Mouse (Mus musculus) spleen, embryonic (tissue): ENCODE data around the gene Pck2.

Experiments used
- CTCF ChIA-PET: fragments of 350-600 bp; sonication (Branson Sonifier 250); formaldehyde crosslinking; loops from one replicate; lab custom pipeline; 2022; lab: Charles Lee

Pck2 gene

DNA sequence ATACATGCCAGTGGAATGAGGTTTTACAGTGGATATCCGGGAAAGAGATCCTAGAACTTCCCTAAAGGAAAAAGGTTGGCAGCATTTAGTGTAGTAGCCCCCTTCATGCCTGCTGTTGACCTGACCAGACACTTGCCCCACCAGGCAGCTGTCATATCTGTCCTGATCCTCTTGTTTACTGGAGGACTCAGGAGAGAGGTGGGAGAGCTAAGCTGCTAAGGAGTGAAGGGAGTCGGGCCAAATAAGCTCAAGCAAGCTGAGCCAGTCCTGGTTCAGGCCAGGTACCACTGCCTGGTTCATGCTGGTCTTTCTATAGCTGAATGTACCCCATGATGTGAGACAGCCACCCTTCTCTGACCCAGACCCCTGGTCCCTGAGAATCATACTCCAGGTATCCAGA lies 13.4 kb upstream of the Pck2 start:
- CTCF ChIA-PET = interaction anchor here (0.9 kb wide), 1 partner anchor 48 kb away, joined by 5 read pairs; no protein-coding TSS in a partner anchor

DNA sequence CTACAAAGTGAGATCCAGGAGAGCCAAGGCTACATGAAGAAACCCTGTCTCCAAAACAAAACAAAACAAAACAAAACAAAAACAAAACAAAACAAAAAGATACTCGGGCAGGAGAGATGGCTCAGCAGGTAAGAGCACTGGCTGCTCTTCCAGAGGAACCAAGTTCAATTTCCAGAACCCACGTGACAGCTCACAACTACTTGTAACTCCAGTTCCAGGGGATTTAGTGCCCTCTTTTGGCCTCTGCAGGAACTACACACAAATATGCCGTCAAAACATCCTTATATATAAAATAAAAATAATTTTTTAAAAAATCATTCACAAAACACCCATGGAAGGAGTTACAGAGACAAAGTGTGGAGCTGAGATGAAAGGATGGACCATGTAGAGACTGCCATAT lies 12.1 kb upstream of the Pck2 start:
- CTCF ChIA-PET = interaction anchor here (0.6 to 0.7 kb wide), 2 partner anchors 52 to 58 kb away, joined by 4 to 5 read pairs; no protein-coding TSS in a partner anchor

DNA sequence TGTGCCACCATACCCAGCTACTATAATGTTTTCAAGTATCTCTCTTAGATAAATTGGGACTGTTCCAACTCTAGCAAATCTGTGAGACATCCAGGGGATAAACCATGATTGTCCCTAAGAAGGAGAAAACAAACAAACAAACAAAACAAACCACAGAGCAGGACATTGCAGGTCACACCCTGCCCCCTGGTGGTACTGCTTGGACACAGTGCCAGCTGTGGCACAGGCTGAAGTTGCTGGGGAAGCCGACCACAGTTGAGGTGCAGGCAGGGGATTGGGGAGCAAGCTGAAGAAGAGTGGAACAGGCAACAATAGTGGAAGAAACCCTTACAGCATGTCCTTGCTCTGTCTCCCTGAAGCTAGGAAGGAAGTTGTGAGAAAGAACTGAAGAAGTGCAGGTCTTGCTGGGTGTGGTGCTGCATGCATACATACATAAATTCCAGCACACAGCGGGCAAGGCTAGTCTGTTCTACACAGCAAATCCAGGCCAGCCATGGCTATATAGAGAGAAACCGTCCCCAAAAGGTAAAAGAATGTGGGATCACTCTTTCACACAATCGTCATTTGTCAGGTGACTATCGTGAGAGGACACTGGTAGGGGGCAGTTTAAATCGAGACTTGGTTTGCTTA lies 3.8 kb upstream of the Pck2 start:
- CTCF ChIA-PET = interaction anchor here (1.3 kb wide), 1 partner anchor 21 kb away, joined by 4 read pairs; no protein-coding TSS in a partner anchor

DNA sequence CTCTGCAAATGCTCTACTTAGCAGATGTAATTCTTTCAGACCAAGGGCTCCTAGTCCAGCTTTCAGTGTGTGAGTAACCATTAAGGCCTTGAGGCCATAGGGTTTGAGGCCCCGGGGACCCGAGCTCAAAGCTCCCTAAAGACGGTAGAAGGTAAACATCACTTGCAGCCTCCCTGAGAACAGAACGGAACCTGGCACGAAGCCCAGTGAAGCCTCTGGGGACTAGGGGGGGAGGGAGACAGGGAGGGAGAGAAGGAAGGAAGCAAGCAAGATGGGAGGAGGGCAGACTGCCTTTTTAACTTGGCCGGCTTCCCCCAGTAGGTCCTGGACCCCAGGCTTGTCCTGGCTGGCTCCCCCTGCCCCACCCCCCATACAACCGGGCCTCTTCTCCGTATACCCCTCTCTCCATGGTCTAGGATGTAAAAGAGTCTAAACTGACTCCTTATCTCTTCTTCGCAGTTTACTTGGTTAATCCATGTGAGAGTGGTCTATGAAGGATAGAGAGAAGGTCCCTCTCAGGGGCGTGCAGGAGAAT lies 788 bp downstream of the Pck2 start:
- CTCF ChIA-PET = interaction anchor here (0.7 to 1.4 kb wide), 2 partner anchors 13 to 16 kb away, joined by 4 to 5 read pairs; no protein-coding TSS in a partner anchor

DNA sequence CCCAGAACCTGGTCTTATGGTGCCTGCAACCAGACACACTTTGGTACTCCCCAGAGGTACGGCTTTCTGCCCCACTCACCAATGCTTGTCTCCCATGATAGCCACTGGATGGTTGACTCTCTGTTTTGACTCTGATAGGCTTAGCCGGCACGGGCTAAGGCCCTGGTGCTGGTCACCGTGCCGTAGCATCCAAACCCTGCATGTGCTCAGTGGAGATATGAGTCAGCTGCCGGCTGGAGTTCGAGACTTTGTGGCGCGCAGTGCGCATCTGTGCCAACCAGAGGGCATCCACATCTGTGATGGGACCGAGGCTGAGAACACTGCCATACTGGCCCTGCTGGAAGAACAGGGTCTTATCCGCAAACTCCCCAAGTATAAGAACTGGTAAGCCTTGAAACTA lies 2.2 kb downstream of the Pck2 start:
- CTCF ChIA-PET = interaction anchor here (0.7 kb wide), 1 partner anchor 14 kb away, joined by 7 read pairs; no protein-coding TSS in a partner anchor

DNA sequence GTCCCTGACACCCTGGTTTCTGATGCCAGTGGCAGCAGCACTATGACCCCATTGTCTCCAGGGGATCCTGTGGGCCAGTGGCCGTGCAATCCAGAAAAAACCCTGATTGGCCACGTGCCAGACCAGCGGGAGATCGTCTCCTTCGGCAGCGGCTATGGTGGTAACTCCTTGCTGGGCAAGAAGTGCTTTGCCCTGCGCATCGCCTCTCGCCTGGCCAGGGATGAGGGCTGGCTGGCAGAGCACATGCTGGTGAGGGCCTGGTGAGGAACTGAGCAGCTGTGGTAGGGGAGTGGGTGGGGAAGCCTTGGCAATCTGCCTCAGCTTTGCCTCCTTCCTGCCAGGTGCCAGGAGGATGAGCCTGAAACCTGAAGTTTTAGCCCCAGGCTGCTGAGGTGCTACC lies 4.3 kb downstream of the Pck2 start:
- CTCF ChIA-PET = no interaction called here

DNA sequence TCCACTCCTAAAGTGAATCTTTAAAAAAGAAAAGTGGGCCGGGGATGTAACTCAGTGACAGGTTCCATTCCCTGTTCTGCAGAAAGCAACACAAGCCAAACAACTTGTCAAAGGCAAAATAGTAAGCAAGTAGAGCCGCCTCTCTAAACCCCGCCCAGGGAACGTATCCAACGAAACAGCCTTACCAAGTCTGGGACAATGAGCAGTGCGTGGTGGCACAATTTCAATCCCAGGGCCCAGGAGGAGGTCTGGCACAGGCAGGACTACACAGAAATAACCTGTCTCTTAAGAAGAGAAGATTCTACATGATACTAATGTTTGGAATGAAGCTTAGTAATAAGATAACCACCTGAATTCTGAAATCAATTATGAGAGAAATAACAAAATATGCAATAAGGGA lies 10.1 kb downstream of the Pck2 start:
- CTCF ChIA-PET = no interaction called here

DNA sequence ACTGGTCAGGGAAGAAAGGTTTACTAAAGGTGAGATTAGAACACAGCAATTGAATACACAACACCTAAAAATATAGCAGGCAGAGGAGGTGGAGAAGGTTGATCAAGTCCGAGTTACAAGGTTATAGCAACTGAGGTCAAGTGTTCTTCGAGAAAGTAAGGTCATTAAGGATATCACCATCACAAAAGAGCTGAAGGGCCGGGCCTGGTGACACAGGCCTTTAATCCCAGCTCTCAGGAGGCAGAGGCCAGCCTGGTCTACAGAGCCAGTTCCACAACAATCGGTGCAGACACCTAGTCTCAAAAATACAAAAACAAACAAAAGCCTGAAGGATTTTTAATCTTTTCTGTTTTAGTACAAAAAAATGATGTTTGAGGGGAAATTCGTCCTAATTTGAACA lies 11.3 kb downstream of the Pck2 start:
- CTCF ChIA-PET = no interaction called here

DNA sequence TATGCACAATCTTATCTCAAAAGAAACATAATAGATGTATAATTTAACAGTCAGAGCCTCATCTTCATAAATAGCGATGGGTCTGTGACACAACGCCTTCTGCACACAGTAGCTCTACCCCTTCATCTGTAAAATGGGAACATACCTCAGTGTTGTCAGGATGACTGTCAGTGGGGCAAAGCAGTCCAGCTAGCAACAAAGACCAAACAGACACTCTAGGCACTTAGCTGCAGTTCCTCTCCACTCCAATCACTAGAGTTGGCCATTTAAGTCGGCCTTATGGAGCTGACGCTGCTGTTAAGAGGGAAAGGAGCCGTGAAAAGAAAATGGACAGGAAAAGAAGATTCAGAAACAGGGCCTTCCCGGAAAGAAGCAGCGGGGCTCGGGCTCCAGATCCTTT lies 11.7 kb downstream of the Pck2 start:
- CTCF ChIA-PET = no interaction called here

DNA sequence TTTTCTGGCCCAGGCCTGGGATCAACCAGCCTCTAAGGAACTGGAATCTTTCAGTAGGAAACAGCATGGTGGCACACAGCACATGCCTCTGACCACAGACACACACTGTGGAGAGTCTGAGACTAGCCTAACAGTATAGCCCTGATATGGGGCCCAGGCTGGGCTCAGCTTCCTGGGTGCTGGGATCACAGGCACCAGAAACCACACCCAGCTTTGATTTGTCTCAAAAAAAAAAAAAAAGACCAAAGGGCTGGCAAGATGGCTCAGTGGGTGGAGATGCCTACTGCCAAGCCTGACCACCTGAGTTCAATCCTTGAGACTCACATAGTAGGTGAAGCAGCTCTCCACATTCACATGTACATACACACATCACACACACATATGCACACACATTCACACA lies 14.6 kb downstream of the Pck2 start:
- CTCF ChIA-PET = interaction anchor here (0.6 kb wide), 1 partner anchor 33 kb away, joined by 6 read pairs; no protein-coding TSS in a partner anchor

DNA sequence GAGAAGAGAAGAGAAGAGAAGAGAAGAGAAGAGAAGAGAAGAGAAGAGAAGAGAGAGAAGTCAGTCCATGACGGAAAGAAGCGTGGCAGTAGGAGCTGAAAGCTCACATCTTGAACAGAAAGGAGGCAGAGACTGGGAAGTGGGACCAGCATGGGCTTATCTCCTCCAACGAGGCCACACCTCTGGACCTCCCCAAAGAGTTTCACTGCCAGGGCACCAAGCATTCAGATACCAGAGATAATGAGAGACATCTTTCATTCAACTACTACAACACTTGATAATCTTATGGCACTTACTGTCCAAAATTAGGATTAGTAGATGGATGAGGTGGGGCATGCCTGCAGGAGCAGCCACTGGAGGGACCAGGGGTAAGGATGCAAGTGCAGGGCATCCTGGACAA lies 15.7 kb downstream of the Pck2 start:
- CTCF ChIA-PET = interaction anchor here (0.5 to 1.3 kb wide), 5 partner anchors 14 to 396 kb away, joined by 3 to 7 read pairs (median 5); no protein-coding TSS in a partner anchor

DNA sequence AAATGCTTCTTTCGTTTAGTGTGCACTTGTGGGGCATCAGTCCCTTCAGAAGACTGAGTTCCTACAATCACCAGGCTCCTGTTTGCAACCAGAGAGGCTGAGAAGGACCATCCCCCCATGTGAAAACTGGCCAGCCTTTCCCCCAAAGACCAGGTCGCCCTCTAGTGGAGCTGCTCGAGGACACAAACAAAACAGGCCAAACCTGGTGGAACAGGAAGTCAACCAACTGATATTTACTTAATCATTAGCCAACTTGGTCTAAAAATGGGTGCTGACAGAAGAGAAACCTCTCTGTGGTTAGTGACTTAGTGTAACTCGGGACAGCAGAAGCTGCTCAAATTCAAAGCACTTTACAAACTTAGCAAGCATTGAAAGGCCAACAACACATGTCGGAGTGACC lies 16.9 kb downstream of the Pck2 start:
- CTCF ChIA-PET = interaction anchor here (0.6 to 1.3 kb wide), 5 partner anchors 16 to 76 kb away, joined by 3 to 5 read pairs (median 4); no protein-coding TSS in a partner anchor

DNA sequence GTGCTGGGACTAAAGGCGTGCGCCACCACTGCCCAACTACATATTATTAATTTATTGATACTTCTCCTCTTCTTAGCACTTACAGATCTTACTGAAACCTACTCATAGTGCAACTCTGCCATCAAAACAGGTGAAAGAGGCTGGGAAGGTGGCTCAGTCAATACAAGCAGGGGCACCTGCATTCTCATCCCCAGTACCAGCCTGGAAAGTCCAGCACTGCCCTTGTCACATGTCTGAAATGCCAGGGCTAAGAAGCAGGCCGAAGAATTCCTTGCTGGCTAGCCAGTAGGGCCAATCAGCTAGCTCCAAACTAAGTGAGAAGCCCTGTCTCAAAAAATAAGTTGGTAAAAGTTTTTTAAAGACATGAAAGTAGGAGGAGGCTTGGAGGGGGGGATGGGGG lies 17.5 kb downstream of the Pck2 start:
- CTCF ChIA-PET = interaction anchor here (0.7 to 0.9 kb wide), 4 partner anchors 22 to 62 kb away, joined by 3 to 4 read pairs (median 3); no protein-coding TSS in a partner anchor

DNA sequence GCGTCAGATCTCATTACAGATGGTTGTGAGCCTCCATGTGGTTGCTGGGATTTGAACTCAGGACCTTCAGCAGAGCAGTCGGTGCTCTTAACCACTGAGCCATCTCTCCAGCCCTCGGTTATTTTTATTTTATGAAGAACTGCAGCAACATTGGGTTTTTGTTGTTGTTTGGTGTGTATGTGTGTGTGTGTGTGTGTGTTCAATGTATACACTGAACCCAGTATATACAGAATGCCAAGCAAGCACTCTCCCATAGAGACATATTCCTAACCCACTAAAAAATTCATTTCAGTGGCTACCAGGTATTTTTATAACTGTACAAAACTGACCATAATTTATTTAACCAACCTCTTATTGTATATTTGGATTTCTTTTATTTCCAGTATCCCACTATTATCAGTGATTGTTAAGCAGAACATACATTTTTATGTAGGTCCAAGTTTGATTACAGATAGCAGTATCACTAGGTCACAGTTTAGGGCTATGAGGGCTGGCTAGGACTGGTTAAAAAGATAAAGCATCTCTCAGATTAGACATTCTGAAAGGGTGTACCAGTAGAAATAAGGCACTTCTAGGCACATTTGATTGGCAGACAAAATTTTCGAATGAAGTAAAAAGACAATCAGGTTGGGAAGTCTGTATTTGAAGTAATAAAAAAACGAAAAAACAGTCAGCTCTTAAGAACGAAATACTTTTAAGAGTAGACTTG lies 18.8 kb downstream of the Pck2 start:
- CTCF ChIA-PET = interaction anchor here (0.7 kb wide), 1 partner anchor 189 kb away, joined by 4 read pairs; no protein-coding TSS in a partner anchor

DNA sequence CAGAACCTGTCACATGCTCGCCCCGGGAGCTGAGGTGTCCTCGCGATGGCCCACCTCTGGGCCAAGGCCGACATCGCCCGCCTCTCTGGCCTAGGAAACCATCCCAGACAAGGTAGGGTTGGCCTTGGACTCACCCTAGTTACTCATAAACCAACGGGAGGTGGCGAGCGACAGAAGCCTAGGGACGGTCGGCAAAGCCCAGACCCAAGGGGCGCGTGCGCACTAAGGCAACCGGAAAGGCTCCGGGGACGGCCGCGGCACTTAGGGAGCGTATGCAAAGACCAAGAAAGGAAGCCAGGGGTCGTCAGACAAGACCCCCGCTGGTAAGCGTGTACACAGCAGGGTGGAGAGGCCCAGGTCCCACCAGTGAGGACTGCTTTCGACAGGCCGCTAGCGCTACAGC lies 19.7 kb downstream of the Pck2 start, which contains the start of gene Dcaf11:
TSS of gene Dcaf11 (plus strand) at position 208 of the 403 bp plus-strand sequence.
- CTCF ChIA-PET = no interaction called here

DNA sequence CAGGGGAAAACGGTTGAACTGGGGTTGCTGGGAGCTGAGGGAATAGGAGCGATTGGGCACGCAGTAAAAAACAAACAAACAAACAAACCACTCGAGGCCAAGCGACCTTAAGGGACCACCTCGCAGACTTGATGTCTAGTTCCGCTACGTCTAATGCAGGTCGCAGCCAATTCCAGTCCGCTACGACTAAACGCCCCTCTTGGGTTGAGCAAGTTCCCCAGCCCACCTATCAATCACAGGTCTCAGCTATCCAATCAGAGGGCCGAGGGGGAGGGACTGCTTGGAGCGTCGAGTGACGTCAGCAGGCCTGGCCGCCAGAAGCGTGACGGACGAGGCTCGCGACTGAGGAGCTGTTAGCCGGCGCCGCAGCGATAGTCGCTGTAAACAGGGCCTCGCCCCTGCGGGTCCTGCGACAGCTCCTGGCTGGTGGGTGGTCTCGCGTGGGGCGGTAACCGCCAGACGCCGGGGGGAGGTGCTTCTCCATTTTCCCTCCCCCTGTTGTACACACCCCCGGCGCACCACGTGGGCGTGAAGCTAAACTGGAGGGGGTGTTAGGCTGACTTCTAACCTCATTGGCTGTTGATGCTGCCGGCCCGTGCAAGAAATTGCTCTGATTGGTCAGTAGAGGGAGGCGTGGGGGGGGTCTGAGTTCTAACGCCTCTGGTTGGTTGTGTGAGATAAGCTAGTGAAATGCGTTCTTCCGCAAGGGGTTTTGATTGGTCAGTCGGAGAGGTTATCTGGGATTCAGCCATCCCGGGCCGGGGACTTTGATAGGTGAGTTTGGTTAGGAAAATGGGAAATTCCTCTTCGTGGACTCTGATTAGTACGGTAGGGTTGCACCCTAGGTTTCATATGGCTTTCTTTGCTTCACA lies 20.4 kb downstream of the Pck2 start, which contains the start of gene A730061H03Rik:
TSS of gene A730061H03Rik (minus strand) at position 205 of the 872 bp plus-strand sequence.
- CTCF ChIA-PET = interaction anchor here (0.7 kb wide), 1 partner anchor 25 kb away, joined by 3 read pairs; the partner anchor contains the start of gene Emc9

DNA sequence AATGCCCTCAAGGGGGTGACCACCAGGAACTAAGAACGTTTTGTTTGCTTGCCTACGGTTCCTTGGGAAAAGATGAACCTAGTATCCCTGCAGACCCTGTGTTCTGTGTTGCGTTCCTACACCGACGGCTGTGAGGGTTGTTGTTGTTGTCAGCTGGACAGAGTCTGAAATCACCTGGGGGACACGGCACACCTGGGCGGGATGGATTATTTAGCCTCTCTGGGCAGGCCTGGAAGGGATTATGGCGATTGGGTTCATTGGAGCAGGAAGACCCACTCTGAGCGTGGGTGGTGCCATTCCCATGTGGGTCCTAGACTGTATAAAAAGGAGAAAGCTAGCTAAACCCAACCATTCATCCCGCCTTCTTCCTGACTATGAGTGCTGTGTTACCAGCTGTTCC lies 21.8 kb downstream of the Pck2 start:
- CTCF ChIA-PET = interaction anchor here (0.5 kb wide), 1 partner anchor 10 kb away, joined by 18 read pairs; no protein-coding TSS in a partner anchor

DNA sequence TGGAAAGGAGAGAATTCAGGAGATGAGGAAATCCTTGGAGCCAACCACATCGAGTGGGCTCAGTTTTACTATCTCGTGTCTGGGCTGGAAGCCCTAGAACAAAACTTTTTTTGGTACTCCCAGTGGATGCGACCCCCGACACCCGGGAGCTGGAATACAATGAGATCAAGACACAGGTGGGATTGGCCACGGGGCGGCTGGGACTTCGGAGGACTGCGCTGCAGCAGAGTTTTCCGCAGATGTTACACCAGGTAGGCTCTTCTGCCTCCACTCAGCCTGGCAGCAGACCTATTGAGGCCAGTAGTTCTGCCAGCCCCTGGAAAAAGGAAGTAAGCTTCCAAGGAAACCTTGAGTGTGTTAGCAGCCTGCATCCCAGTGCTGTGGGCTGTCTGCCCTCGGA lies 23.2 kb downstream of the Pck2 start:
- CTCF ChIA-PET = no interaction called here

DNA sequence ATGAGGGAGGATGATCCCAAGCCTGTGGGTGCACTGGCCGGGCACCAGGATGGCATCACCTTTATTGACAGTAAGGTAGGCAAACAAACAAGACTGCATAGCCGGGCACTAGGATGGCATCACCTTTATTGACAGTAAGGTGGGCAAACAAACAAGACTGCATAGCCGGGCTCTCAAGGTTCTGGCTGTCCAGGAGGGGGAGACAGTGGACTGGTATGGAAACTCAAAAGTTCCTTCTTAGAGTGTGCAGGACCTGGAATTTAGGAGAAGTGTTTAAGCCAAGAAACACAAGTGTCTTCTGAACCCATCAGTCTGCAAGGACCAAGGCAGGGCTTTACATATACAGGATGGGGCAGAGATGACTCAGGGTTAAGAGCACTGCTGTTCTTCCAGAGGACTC lies 25.7 kb downstream of the Pck2 start:
- CTCF ChIA-PET = no interaction called here

DNA sequence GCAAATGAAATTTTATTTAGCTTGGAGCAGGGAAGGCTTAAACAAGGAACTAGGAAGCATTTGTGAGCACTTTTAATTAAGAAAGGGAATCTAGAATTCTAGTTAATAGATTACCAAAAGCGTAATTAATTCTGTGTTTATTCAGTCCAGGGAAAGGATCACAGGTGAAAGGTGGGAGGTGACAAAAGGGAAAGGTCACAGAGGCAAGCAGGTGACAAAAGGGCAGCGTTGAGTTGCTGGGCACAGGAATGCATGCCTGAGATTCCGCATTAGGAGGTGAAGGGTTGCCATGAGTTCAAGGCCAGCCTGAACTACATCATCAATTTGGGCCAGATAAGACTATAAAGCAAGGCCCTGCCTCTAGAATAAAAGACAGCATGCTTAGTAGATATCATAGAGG lies 27.4 kb downstream of the Pck2 start:
- CTCF ChIA-PET = no interaction called here

DNA sequence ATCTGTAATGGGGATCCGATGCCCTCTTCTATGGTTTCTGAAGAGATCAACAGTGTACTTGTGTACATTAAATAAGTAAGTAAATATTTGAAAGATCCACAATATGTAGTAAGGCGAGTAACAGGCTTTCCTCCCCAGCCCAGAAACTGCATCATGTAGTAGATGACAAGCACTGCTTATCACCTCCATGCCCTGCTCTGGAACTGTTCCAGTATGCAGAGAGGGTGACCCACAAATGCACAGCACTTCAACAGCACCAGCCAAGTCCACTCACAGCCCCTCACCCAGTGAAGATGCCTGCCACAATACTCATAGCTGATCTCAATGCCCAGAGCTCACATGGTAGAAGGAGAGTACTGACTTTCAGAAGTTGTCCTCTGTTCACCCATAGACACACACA lies 30.5 kb downstream of the Pck2 start:
- CTCF ChIA-PET = no interaction called here
